Mouse (Mus musculus) adipocyte (in vitro differentiated cells): ENCODE results near the gene Ska2.

ENCODE experiments used
- DNase-seq: peaks from one replicate; pipeline ENCODE4 v3.0.0-alpha.2; 2016; ENCODE audit warnings: low spot score

The Ska2 gene

DNA sequence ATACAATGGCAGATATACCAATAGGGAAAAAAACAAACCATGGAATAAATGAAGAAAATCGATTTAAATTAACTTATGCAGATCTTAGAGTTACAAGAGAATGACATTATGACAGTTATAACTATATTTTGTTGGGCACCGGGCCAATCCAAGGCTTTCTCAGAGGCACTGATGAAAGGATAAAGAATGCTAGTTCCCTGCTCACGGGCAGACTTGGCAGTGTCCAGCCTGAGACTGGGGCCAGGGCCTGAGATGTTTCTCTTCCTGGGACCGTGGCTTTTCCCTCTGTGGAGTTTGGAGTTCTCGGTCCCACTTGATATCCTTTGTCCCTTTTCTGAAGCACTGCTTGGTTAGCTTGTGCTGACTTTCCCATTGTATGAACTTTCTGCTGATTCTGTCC lies 64.6 kb downstream of the Ska2 start:
- peak; percentile 24 for DNase-seq
